Mouse (Mus musculus): ENCODE data around the gene Spdef. TPM values are rescaled to one million over a fixed set of nuclear protein-coding genes. Genes with fewer than 3 reads are reported as not detected.

The Spdef gene
- not detected in 2 replicates for total RNA-seq (2017)

- ATAC-seq (replicated peaks in 1 of 2; ENCODE audit: insufficient read depth in 1 of 2, low FRiP score in 2 of 2, low TSS enrichment in 1 of 2, low read depth in 1 of 2, poor library complexity in 2 of 2, severe bottlenecking in 2 of 2): no peak
Measured at GRCm38 (mm10) chr17:27728770-27729169, at the start of gene Spdef. Gene Spdef (minus strand): TSS chr17:27728955.

DNA sequence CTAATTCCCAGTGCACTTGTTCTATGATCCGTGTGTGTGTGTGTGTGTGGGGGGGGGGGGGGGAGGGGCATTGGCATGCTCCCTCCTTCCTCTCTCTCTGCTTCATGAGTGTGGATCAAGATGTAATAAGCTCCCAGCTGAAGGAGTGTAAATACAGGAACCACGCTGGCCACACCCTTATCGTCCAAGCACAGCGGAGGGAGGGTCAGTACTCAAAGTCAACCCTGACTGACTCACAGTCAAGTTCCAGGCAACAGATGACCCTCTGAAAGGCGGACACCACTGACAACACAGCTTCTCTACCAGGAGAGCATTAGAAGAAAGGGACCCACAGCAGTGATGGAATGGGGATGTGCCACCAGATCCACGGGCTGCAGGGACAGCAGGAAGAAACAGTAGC is 49.1 kb upstream of the Spdef start:
- ATAC-seq (replicated peaks in 1 of 2; ENCODE audit: insufficient read depth in 1 of 2, low FRiP score in 2 of 2, low TSS enrichment in 1 of 2, low read depth in 1 of 2, poor library complexity in 2 of 2, severe bottlenecking in 2 of 2): peak in 1 of 2 experiments; percentile 23; a peak in 1 of 4 replicates

GRCm38 (mm10) chr17:27774198-27774597 is 45.4 kb upstream of the Spdef start:
- ATAC-seq (replicated peaks in 1 of 2; ENCODE audit: insufficient read depth in 1 of 2, low FRiP score in 2 of 2, low TSS enrichment in 1 of 2, low read depth in 1 of 2, poor library complexity in 2 of 2, severe bottlenecking in 2 of 2): no peak

DNA sequence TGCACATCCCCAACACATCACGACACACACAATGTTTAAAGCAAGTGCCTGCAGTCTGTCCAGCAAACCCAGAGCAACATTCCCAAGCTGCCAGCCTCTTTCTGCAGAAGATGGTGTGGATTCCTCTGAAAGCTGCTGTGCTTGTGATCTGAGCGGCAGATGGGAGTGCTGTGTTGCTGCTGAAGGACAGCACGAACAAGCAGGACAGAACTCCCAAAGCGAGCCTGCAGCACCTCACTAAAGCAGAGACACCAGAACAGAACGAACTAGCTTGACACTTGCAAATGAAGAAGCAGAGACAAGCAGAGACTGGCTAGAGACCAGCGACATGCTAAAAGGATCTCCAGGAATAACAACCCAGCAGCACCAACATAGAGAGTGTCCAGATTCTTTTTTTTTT is 42.9 kb upstream of the Spdef start:
- no peak for ATAC-seq (replicated peaks in 1 of 2; ENCODE audit: insufficient read depth in 1 of 2, low FRiP score in 2 of 2, low TSS enrichment in 1 of 2, low read depth in 1 of 2, poor library complexity in 2 of 2, severe bottlenecking in 2 of 2)

DNA sequence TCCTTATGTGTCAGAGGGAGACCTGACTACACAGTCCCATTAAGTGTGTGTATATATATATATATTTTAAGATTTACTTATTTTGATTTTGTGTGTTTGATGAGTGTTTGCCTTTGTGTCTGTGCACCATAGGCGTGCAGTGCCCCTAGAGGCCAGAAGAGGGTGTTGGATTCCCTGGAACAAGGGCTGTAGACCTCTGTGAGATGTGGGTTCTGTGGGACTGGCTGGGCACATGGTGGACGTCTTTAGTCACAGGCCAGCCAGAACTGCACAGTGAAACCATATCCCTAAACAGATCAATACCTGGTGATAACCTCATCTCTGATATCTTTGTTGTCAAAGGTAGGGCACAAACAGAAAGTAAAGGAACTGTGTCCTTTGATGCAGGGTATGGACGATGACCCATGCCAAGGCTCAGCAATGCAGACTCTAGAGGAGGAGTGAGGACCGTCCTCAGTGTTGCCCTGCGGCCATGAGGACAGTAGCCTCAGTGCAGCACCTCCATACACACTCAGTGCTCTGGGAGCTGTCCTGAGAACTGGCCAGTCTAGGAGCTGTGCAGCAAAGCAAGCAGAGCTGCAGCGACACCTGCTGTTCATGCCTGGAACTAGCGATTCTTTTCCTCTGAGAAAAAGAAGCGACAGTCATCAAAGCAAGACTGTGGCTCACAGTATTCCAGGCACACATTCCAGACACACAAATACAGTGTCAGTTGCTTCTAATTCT is 40.2 kb upstream of the Spdef start:
- peak in 1 of 2 experiments; percentile 37; a peak in 1 of 4 replicates for ATAC-seq (replicated peaks in 1 of 2; ENCODE audit: insufficient read depth in 1 of 2, low FRiP score in 2 of 2, low TSS enrichment in 1 of 2, low read depth in 1 of 2, poor library complexity in 2 of 2, severe bottlenecking in 2 of 2)

DNA sequence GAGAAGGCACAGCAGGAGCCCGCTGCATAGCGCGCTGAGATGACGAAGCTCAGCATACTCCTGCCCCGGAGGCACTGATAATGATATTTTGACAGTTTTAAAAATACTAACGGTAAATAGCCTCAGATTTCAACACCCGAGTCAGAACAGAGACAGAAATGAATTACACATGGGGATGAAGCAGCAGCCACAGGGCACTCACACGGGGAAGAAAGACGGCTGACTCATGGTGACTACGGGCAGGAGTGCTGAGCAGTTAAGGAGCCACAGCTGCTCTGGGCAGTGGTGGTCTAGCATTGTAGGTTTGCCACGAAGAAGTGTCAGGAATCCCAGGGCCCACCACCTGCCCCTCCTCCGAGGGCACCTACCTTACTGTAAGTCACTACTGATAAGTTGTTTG is 38.8 kb upstream of the Spdef start:
- ATAC-seq (replicated peaks in 1 of 2; ENCODE audit: insufficient read depth in 1 of 2, low FRiP score in 2 of 2, low TSS enrichment in 1 of 2, low read depth in 1 of 2, poor library complexity in 2 of 2, severe bottlenecking in 2 of 2): no peak

DNA sequence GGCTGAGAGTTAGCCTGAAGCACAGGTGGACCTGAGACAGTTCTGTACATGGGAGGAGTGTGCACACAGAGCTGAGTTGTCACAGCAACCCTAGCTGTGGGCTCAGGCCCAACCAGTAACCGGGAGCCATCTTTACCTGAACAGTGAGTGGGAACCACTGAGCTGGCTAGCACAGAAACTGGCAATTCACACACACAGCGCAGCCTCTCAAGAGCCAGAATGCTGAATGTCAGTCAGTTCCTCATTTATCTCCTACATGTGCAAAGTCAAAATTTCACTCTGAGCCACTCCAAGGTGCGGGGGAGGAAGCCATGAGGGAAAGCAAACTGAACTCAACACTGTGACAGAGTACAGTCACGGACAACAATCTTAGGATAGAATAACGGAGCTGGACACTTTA is 38.4 kb upstream of the Spdef start:
- ATAC-seq (replicated peaks in 1 of 2; ENCODE audit: insufficient read depth in 1 of 2, low FRiP score in 2 of 2, low TSS enrichment in 1 of 2, low read depth in 1 of 2, poor library complexity in 2 of 2, severe bottlenecking in 2 of 2): peak in 1 of 2 experiments; percentile 29; a peak in 1 of 4 replicates

DNA sequence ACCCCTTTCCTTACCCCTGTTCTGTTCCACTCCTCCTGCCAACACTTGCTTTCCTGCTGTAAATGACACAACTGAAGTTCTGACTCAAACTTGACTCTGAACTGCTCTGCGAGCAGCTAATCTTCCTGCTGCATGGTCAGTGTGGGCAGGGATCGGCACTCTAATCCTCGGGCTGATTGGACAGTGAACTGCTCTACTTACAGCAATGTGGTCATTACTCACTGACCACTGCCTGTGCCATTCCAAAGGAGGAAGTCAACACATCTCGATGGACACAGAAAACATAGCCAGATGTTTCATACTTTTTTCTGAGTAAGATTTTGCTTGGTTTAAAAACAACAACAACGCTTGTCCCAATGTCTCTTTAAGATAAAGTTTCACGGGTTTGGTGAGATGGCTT is 36.3 kb upstream of the Spdef start:
- no peak for ATAC-seq (replicated peaks in 1 of 2; ENCODE audit: insufficient read depth in 1 of 2, low FRiP score in 2 of 2, low TSS enrichment in 1 of 2, low read depth in 1 of 2, poor library complexity in 2 of 2, severe bottlenecking in 2 of 2)

DNA sequence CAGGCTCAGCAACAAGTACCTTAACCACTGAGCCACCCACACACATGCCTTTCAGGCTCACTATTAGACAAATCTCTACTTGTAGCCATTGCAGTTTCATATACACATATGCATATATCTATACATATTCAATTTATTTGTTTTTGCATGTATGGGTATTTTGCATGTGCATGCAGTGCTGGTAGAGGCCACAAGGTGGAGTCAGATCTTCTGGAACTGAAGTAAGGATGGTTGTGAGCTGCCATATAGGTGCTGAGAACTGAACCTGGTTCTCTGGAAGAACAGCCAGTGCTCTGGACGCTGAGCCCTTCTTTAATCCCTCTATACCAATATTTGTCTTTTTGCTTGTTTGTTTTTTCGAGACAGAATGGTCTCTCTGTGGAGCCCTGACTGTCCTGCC is 35.7 kb upstream of the Spdef start:
- ATAC-seq (replicated peaks in 1 of 2; ENCODE audit: insufficient read depth in 1 of 2, low FRiP score in 2 of 2, low TSS enrichment in 1 of 2, low read depth in 1 of 2, poor library complexity in 2 of 2, severe bottlenecking in 2 of 2): no peak

DNA sequence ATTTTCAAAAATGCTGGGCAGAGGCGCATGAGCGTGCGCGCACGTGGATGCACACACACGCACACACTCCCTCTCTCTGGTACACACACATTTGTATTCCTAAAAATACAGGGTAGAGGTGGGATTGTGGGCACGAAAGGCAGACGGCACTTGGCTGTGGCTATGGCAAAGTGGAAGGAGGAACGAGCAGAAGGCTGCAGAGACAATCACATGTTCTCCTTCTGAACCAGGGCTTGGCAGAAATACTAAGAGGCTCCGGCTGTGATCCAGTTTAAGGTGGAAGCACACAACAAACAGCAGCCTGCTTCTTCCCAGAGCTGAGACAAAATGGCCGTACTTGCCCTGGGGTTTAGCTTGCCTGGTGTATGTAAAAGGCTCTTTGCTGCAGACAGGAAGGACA is 34.1 kb upstream of the Spdef start:
- ATAC-seq (replicated peaks in 1 of 2; ENCODE audit: insufficient read depth in 1 of 2, low FRiP score in 2 of 2, low TSS enrichment in 1 of 2, low read depth in 1 of 2, poor library complexity in 2 of 2, severe bottlenecking in 2 of 2): no peak

- peak; percentile 86 to 94 for ATAC-seq (replicated peaks in 1 of 2; ENCODE audit: insufficient read depth in 1 of 2, low FRiP score in 2 of 2, low TSS enrichment in 1 of 2, low read depth in 1 of 2, poor library complexity in 2 of 2, severe bottlenecking in 2 of 2)
Measured at GRCm38 (mm10) chr17:27761639-27762336, 33.0 kb upstream of the Spdef start.

- no peak for ATAC-seq (replicated peaks in 1 of 2; ENCODE audit: insufficient read depth in 1 of 2, low FRiP score in 2 of 2, low TSS enrichment in 1 of 2, low read depth in 1 of 2, poor library complexity in 2 of 2, severe bottlenecking in 2 of 2)
Measured at GRCm38 (mm10) chr17:27760169-27760568, 31.4 kb upstream of the Spdef start.

DNA sequence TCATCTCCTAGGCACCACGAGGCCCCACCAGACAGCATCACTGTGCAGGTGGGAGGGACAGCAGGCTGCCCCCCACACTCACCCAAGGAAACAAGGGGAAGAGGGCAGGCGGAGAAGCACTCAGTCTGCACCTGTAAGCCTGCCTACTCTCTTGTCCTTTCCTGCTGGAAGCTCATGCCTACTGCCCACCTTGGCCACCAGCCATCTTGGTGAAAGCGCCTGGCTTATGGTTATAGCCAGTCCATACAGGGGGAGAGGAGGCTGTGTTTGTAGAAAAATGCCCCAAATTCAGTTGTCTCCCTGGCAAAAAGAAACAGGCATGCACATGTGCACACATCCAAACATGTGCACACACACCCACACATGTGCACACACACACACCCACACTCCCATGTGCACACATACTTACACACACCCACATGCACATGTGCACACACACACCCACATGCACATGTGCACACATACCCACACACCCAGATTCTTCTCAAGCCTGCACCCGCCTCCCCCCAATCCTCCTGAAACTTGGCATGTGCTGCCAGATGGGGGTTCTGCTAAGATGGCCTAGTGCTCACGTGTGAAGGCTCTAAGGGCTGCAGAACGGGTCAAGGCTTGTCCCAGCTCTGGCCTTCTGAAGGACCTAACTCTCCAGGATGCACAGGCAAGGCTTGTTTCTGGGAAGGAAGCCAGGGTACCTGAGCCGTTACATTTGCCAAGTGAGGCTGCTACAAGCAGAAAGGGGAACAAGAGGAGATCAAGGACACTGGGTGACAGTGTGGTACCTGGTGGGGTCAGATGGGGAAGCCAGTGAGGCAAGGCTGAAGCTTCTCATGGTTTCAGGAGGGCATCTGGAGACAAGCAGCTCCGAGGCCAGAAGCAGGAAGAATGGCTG is 22.8 kb upstream of the Spdef start:
- no peak for ATAC-seq (replicated peaks in 1 of 2; ENCODE audit: insufficient read depth in 1 of 2, low FRiP score in 2 of 2, low TSS enrichment in 1 of 2, low read depth in 1 of 2, poor library complexity in 2 of 2, severe bottlenecking in 2 of 2)

DNA sequence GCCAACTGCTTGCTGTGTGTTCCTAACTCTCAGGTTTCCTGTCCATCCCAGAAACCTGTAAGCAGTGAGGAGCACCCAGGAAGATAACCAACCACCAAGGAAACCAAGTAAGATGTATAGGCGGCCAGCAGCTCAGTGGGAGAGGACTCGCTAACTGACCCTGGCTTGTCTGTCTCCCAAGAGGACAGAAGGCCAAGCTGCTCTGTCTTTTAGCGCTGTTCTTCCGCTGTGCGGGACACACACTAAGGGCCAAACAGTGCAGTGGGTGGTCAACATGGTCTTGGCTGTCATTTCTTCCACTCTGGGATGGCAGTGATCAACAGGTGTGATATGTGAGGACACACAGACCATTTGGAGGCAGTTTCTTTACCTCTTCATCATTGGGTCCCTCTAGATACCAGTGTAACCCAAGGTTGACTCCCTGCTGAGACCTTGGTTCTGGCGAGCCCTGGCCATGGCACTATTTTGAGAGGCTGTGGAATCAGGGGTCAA is 21.7 kb upstream of the Spdef start:
- ATAC-seq (replicated peaks in 1 of 2; ENCODE audit: insufficient read depth in 1 of 2, low FRiP score in 2 of 2, low TSS enrichment in 1 of 2, low read depth in 1 of 2, poor library complexity in 2 of 2, severe bottlenecking in 2 of 2): no peak

- no peak for ATAC-seq (replicated peaks in 1 of 2; ENCODE audit: insufficient read depth in 1 of 2, low FRiP score in 2 of 2, low TSS enrichment in 1 of 2, low read depth in 1 of 2, poor library complexity in 2 of 2, severe bottlenecking in 2 of 2)
Measured at GRCm38 (mm10) chr17:27748123-27748522, 19.4 kb upstream of the Spdef start.

DNA sequence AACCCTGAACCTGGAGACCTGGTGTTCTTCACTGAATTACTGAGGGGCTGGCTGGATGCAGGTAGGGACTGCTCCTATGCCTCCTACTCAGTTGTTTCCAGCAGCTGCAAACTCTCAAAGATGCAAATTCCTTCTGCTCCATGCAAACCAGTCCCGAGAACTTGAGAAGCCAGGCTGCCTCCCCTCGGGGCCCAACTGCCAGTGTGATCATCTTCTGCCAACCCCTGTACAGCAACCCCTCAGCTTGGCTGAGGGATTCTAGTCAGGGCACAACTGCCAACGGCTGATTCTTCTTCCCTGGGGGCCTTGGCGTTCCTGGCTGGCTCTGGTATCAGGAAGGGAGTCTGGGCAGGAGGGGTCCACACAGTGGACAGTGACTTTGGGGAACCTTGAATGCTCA is 17.7 kb upstream of the Spdef start:
- no peak for ATAC-seq (replicated peaks in 1 of 2; ENCODE audit: insufficient read depth in 1 of 2, low FRiP score in 2 of 2, low TSS enrichment in 1 of 2, low read depth in 1 of 2, poor library complexity in 2 of 2, severe bottlenecking in 2 of 2)

DNA sequence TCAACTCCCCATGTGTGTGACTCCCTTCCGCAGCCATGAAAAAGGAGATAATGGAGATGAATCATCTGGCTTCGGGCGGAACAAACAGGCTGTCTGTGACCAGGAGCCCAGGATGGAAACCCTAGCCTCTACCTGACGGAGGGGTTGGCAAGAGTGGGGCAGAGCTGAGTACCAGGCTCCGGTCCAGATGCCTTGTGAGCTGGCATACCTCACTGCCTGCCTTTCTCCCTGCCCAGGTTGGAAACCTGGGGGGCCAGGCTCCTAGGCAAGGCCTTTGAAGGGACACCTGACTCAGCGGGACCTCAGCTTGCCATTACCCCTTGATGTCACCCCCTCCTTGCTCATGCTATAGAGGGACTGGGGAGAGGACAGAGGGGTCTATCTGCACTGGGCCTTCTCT is 12.2 kb upstream of the Spdef start:
- no peak for ATAC-seq (replicated peaks in 1 of 2; ENCODE audit: insufficient read depth in 1 of 2, low FRiP score in 2 of 2, low TSS enrichment in 1 of 2, low read depth in 1 of 2, poor library complexity in 2 of 2, severe bottlenecking in 2 of 2)

Measured in hematopoietic stem cell, adult 5-6 weeks (primary cell).